Mouse (Mus musculus) liver, adult (tissue): ENCODE measurements at regions not wholly inside any gene's neighbourhood (a gene's known extent, or its start where the extent isn't known, plus 50 kb on each side); places are given as distances from the start of the nearest gene placed in this dataset.

Experiments
- GATA4 ChIP-seq: IDR thresholded peaks from 2 replicates; pipeline ENCODE4 v1.6.1; 2014; ENCODE audit warnings: mild to moderate bottlenecking, low read length; ENCODE audit not compliant: insufficient replicate concordance

GRCm38 (mm10) chr13:28756915-28757765 lies 196.4 kb downstream of the Sox4 start:
- no peak for TF ChIP-seq GATA4

DNA sequence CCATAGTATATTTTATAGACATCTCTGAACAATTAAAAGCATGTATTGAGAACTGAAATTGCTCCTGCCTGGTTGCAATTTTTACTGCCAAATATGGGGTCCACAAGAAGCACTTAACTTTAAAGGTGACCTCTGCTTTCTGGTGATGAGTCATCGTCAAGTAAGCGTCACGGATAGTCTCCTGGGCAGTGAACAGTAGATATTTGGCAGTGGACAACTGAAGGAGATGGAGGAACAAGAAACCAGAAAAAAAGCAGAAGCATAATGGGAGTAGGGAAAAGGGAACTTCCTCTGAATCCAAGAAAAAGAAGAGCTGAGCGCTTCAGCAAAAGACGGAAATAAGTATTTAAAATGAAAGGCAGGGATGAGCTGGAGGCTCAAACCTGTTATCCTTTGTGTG lies 199.3 kb downstream of the Sox4 start:
- TF ChIP-seq GATA4: no peak

DNA sequence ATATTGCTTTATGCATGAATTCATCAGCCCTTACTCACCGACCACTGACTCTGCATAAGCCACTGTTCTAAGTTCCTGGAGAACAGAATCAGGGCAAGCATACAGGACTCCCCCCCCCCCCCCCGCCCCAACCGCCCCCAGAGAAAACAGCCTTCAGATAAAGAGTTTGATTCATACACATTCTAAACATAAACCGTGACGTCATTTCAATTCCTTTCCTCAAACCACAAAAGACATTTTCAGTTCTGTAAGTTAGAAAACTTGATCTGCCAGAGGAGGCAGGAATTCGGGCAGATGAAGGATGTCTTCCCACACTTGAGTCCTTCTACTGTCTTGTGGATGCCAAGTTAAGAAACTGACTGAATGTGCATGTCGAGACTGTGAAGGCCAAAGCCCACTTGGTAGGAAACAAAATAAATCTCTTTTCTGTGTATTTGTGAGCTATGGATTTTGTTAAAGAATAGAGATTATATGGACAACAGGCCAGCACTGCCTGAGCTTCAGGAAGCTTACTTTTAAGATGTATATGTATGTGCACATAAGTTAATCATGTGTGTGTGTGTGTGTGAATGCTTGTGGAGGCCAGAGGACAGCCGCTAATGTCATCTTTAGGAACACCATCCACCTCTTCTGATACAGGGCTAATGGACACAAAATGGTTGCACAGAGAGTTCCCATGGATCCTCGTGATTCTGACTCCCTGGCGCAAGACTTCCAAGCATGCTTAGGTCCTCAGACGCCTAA lies 202.4 kb downstream of the Sox4 start:
- no peak for TF ChIP-seq GATA4

- no peak for TF ChIP-seq GATA4
These were observed 213.3 kb downstream of the Sox4 start for GRCm38 (mm10) chr13:28740158-28740670.

DNA sequence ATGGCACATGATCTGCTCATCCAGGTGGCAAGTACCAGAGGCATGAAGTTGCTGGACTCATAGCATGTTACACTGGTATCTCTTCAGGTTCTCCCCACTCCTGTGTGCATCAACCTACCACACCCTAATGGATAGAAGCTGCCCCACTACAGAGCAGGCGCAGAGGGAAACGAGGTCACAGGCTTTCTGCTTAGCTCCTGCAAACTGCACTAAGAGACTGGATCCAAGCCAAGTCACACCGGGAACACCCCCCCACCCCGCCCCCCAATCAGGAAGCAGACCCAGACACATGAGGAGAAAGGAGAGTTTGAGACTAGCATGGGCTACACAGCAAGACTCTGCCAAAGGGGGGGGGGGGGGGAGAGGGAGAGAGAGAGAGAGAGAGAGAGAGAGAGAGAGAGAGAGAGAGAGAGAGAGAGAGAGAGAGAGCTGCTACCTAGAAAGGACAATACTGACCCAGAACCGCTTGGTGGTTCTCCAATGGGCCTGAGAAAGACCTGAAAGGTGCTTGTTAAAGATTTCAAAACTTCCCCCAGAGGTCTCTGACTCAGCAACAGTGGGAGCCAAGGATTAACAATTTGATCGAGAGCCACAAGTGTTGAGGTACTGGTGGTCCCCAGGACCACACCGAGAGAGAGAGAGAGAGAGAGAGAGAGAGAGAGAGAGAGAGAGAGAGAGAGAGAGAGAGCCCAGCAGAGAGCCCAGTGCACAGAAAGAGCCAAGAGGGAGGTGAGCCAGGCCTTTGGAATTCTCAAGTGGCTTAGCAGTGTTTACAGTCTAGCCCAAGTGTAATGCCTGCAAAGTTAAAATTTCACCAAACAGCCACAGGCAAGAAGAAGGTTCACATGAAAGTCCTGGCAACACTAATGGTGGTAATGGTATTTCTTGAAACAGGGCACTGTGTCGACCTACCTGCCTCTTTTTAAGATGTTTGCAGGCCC lies 215.1 kb downstream of the Sox4 start:
- no peak for TF ChIP-seq GATA4

DNA sequence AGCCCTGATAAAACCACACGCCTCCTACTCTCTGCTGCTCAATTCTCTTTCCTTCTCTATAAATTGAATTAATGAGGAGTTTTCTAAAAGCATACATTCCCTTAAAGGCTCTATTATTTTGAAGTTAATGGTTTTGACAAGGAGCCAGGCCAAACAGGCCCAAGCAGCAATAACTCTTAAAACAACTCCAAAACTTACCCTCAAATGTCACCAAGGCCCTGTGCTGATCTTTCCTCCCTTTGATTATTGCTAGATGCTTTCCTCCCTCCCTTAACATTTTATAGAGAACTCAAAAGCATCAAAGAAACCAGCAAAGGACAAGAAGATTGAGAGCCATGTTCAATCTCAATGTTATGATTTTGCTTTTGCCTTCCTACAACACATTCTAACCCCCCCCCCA lies 221.0 kb downstream of the Sox4 start:
- no peak for TF ChIP-seq GATA4

GRCm38 (mm10) chr13:28732036-28732435 lies 221.5 kb downstream of the Sox4 start:
- no peak for TF ChIP-seq GATA4

DNA sequence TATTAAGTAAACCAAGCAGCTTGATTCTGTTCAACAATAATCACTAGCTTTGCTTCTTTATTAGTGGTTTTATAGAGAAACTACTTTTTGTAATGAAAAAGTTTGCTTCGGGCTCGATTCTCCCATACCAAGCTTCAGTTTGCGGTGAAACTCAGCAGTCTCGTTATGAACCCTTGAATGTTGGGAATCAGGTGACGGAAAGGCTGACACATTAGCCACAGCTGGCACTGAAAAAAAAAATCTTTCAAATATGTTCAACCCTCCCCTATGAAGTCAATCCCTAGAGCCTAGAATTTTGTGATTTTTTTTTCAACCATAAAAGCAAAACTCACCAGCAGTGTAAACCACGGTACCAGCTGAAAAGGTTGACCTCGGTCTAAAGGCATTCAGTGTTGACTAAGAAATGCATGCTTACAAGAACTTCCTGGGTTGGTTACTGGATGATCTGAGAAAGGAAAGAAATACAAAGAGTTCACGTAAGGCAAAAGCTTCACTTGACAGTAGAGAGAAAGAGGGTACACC lies 223.4 kb downstream of the Sox4 start:
- TF ChIP-seq GATA4: no peak

DNA sequence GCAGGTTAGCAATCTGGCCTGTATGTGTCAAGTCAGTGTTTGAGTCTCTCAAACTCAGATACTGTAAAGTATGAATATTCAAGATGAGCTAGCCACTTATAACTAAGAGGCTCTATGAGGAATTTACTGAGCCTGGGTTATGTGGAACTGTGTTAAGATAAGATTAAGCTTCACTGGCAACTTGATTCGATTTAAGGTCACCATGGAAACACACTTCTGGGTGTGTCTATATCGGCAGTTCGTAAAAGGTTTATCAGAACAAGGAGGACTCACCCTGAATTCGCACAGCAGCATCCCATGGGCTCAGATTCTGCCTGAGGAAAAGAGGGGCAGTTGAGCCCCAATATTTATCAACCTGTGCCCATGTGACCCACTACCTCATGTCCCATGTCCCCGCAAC lies 224.7 kb downstream of the Sox4 start:
- no peak for TF ChIP-seq GATA4

- TF ChIP-seq GATA4: peak; percentile 27; the same call in 1 of the 2 replicates
These were observed 229.2 kb downstream of the Sox4 start for GRCm38 (mm10) chr13:28724300-28724699.

GRCm38 (mm10) chr13:28722074-28722473 lies 231.4 kb downstream of the Sox4 start:
- TF ChIP-seq GATA4: no peak

DNA sequence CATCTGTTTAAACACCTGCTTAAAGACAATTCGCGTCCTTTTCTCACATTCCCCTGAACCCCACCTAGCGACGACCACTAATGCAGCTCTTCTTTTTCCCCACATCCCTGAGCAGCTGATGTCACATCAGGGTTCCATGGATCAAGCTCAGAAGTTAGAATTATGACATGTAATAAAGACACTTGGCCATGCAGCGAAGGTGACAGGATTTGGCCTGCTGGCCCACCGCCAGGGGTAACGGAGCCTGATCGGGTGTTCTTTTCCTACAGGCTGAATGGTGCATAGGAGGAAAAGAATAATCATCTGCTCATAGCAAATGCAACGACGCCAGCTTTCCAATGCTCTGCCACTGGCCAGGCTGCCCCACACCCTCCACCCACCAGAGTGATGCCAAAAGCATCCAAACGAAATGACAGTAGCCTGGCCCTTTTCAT lies 231.9 kb downstream of the Sox4 start:
- TF ChIP-seq GATA4: no peak

DNA sequence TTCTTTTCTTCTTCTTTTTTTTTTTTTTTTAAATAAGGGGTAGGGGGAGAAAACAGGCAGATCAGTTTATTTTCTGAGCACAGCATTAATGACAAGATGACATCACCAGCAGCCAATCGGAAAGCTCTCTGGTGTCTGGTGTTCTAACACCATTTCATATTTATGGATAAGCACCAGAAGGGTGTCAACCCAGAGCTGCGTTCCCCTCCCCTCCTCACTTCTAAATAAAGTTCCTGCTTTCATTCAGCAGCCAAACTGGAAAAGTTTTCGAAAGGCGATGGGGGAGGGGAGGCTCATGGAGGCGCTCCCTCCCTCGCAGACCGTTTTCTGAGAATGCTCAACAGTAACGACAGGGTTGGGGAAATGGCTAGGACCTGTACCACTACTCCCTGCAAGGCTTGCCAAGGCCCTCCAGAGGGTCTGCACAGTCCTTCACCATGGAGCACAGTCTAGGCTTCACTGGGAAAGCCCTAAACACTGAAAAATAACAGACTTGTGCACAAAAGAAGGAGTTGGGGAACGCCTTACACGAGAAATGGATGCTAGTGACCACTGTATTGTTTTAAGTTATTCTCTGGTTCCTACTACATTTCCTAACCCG lies 232.8 kb downstream of the Sox4 start:
- no peak for TF ChIP-seq GATA4

- TF ChIP-seq GATA4: no peak
These were observed 233.3 kb downstream of the Sox4 start for GRCm38 (mm10) chr13:28720169-28720568.

DNA sequence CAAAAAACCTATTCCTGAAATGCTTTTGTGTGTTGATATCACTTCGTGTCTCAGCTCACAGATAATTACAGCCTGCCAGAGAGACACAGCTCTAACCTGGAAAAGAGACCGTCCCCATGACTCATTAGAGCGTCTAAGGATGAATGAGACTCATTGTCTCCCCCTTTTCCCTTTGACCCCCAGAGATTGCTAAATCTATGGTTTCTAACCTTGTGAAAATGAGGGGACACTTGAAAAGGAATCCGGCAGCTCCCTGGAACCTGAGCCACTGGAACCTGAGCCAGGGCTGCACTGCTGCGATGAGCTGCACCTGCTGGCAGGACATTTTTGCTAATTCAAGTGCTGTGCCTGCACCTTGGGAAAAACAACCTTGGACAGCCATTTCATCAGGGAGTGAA lies 234.6 kb downstream of the Sox4 start:
- no peak for TF ChIP-seq GATA4
